Mouse (Mus musculus): ENCODE data around the gene Glycam1. TPM values are rescaled to one million over a fixed set of nuclear protein-coding genes. Genes with fewer than 3 reads are reported as not detected.
"Not testable (repeated sequence)": the region's sequence is repeated elsewhere in the genome, so short reads cannot be mapped to it uniquely, and the experiment has no call there.

Glycam1 gene
- total RNA-seq (2021), result not detected
- long read RNA-seq, experiment 1, result 0 reads
- long read RNA-seq, experiment 2, result 0 reads

- no peak for DNase-seq (ENCODE audit: low spot score in 2 of 2)
Observed at GRCm38 (mm10) chr15:103564981-103565380, at the start of gene Glycam1. Glycam1 (minus strand) TSS chr15:103565081.

DNA sequence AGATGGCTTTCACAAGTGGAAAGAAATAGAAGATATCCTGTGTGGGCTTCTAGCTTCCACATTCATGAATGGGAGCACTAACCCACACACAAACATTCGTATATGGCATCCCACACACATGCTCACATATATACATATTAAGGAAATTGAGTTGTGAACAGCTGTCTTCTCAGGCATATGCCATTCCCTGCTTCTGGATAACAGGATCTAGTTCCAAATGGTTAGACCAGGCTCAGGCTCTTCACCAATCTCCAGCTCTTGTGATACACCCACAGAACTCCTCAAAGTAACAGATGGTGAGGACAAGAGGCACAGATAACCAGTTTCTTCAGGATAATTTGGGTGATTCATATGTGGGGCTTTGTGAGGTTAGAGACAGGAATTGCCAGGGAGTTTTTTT, 39.6 kb upstream of the Glycam1 start:
- peak in 1 of 2 experiments; percentile 26 for DNase-seq (ENCODE audit: low spot score in 2 of 2)

GRCm38 (mm10) chr15:103590779-103591178, 25.9 kb upstream of the Glycam1 start:
- no peak for DNase-seq (ENCODE audit: low spot score in 2 of 2)

DNA sequence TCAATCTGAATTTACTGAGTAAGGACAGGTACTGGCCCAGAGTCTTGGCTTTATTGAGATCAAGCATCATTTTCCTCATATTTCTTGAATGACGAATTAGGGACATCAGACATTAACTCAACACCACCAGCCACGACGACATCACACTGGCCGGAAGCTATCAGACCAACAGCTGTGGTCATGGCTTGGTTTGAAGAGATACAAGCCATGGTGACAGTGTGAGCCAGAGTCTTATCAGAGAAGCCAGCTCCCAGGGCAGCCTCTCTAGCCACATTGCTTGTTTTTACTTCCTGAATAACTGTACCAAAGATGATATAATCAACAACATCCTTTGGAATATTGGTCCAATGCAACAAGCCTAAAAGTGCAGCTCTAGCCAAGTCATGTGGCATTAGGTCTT, 22.9 kb upstream of the Glycam1 start:
- not testable (repeated sequence) for DNase-seq (ENCODE audit: low spot score in 2 of 2)

- no peak for DNase-seq (ENCODE audit: low spot score in 2 of 2)
Observed at GRCm38 (mm10) chr15:103585876-103586275, 21.0 kb upstream of the Glycam1 start.

- peak in 1 of 2 experiments; percentile 78 for DNase-seq (ENCODE audit: low spot score in 2 of 2)
Observed at GRCm38 (mm10) chr15:103552096-103552690, 12.7 kb downstream of the Glycam1 start.

- DNase-seq (ENCODE audit: low spot score in 2 of 2), result no peak
Observed at GRCm38 (mm10) chr15:103551053-103551452, 13.8 kb downstream of the Glycam1 start.

DNA sequence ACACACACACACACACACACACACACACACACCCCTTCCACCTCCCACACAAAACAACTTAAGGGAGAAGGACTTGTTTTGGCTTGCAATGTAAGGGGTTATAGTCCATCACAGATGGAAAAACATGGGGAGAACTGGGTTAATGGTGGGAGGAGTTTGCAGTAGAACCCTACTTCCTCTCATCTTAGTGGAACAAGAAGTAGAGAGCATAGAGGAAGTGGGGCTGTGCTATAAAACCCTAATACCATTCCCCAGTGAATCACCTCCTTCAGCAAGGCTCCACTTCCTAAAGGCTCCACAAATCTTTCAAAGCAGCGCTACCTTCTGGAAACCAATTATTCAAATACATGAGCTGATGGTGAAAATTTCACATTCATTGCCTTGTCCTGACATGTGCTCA, 15.4 kb downstream of the Glycam1 start:
- no peak for DNase-seq (ENCODE audit: low spot score in 2 of 2)

GRCm38 (mm10) chr15:103547983-103548382, 16.9 kb downstream of the Glycam1 start:
- no peak for DNase-seq (ENCODE audit: low spot score in 2 of 2)

DNA sequence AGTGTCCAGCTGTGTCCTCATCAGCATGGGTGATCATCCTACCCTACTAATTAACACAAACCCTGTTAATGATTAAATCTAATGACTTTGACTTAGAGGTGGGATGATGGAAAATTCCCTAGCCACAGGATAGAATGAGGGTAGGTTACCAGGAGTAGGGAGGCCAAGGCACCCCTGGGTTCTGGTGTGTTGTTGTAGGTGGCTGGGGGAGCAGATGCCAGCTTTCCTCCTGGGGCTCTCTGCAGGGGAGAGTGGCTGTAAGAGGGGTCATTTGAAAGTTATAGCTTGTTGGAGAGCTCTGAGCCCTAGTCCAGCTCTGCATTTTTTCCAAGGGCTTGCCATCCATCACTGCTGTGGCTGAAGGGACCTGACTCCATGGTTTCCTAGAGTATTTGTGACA, 22.4 kb downstream of the Glycam1 start:
- no peak for DNase-seq (ENCODE audit: low spot score in 2 of 2)

- no peak for DNase-seq (ENCODE audit: low spot score in 2 of 2)
Observed at GRCm38 (mm10) chr15:103540646-103541045, 24.2 kb downstream of the Glycam1 start.

- no peak for DNase-seq (ENCODE audit: low spot score in 2 of 2)
Observed at GRCm38 (mm10) chr15:103539259-103539658, 25.6 kb downstream of the Glycam1 start.

- DNase-seq (ENCODE audit: low spot score in 2 of 2), result peak; percentile 69 to 81
Observed at GRCm38 (mm10) chr15:103537822-103538213, 27.1 kb downstream of the Glycam1 start, which contains the start of gene Ppp1r1a. Ppp1r1a (minus strand) TSS chr15:103538003.

DNA sequence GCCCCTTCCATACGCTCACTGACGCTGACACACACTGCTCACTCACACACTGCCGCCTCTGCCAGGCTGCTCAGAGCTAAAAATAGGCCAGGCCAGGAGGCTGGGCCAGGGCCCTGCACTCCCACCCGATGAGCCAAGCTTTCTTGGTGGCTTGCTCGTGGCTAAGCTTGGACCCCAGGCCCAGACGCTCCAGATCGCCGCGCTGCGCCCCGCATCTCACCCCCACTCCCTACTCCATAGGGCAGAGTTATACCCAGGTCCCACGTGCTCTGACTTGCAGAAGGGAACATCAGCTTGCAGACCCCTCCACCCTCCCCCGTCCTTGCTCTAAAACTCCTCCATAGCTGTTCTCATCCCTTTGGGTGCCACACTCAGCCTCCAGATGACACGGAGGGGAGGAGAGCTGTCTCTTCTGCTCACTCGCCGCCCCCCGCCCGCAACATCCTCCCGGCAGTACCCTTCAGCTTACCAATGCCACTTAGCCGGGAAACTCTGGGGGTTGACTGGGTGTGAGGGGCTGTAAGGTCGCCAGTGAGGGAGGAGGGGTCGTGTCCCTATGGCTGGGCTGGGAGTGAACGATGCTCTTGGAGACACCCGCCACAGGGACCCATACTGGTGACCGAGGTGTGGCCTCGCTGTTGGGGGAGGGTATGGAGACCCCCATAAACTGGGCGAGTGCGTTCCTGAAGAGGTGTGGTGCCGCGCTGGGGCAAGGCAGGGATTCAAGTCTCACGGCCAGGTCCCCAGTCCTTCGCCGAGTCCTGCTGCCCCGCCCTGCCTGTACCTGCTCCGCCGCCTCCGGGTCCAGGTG, 27.7 kb downstream of the Glycam1 start:
- DNase-seq (ENCODE audit: low spot score in 2 of 2), result peak; percentile 55 to 68

DNA sequence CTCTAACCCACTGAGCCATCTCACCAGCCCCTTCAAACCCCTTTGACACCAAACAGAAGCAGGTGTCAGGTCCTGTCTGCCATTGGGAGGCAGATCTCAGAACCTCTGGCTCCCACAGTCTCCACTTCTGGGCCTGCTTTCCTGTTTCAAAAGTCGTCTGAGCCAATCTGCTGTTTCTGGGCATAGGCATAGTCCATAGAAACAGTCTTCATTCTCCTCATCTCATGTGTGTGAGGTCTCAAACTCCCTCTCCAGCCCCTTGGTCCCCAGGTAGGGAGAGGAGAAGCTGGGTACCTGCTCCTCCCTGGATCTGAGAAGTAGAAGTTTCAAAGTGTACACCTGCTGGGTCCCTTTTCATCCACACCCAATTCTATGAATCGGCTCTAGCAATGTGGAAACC, 28.4 kb downstream of the Glycam1 start:
- DNase-seq (ENCODE audit: low spot score in 2 of 2), result no peak

- DNase-seq (ENCODE audit: low spot score in 2 of 2), result no peak
Observed at GRCm38 (mm10) chr15:103535786-103536185, 29.1 kb downstream of the Glycam1 start.

- no peak for DNase-seq (ENCODE audit: low spot score in 2 of 2)
Observed at GRCm38 (mm10) chr15:103535030-103535429, 29.9 kb downstream of the Glycam1 start.

GRCm38 (mm10) chr15:103534054-103534620, 30.7 kb downstream of the Glycam1 start:
- DNase-seq (ENCODE audit: low spot score in 2 of 2), result no peak

- DNase-seq (ENCODE audit: low spot score in 2 of 2), result peak; percentile 69 to 74
Observed at GRCm38 (mm10) chr15:103530372-103530771, 34.5 kb downstream of the Glycam1 start.

- DNase-seq (ENCODE audit: low spot score in 2 of 2), result no peak
Observed at GRCm38 (mm10) chr15:103523156-103523555, 41.7 kb downstream of the Glycam1 start.

GRCm38 (mm10) chr15:103522458-103523099, 42.3 kb downstream of the Glycam1 start:
- no peak for DNase-seq (ENCODE audit: low spot score in 2 of 2)

All from left cerebral cortex, adult 18-20 months (tissue).